Mouse (Mus musculus): ENCODE results near the gene Pafah1b3. TPM values are rescaled to one million over a fixed set of nuclear protein-coding genes. Genes with fewer than 3 reads are reported as not detected.
"Not testable (repeated sequence)": the region's sequence is repeated elsewhere in the genome, so short reads cannot be mapped to it uniquely, and the experiment has no call there.

Gene Pafah1b3
- 8.0 to 20.6 TPM (median 20.3 TPM) in 3 replicates for total RNA-seq (2017)

- peak; percentile 38 for ATAC-seq (replicated peaks; ENCODE audit: insufficient number of reproducible peaks, low FRiP score, low TSS enrichment, poor library complexity, severe bottlenecking)
These were observed at the start of gene Pafah1b3 for GRCm38 (mm10) chr7:25297454-25298325. Pafah1b3 (minus strand) TSS chr7:25297986.

DNA sequence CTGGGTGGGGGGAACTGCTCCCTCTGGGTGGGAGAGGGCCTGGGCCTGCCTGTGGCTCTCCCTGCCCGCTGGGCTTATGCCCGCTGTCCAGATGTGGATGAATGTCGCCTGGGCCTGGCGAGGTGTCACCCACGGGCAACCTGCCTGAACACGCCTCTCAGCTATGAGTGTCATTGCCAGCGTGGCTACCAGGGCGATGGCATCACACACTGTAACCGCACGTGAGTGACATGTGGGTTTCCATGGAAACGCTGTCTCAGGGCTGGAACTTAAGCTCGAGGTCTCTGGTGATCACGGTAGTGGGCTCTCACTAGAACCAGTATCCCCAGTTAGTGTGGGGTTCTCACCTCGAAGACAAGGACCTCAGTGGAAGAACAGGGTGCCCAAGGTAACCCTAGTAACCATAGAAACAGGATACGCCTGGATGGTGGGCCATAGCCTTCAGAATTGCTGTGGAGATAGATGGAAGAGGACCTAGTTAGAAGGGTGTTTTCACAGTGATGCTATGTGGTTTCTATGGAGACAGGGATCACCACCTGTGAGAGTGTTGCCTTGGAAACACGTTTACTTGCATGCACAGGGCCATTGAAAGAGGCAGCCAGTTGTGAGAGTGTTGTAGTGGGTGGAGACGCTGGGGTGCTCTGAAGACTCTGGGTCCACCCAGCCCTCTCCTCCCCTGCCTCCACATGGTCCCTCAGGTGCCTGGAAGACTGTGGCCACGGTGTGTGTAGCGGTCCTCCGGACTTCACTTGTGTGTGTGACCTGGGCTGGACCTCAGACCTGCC lies 43.4 kb upstream of the Pafah1b3 start:
- no peak for ATAC-seq (replicated peaks; ENCODE audit: insufficient number of reproducible peaks, low FRiP score, low TSS enrichment, poor library complexity, severe bottlenecking)

DNA sequence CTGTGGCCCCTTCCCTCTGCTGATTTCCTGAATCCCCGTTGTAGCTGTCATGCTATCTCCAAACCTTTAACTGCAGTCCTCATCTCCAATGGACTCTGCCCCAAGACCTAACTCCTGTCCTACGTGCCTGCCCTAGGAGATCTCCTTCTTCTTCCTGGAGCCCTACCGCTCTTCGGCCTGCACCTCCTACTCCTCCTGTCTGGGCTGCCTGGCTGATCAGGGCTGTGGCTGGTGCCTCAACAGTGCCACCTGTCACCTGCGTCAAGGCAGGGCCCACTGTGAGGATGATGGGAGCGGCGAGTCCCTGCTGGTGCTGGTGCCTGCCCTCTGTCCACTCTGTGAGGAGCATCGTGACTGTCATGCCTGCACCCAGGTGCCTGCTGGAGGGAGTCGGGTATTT lies 41.5 kb upstream of the Pafah1b3 start:
- ATAC-seq (replicated peaks; ENCODE audit: insufficient number of reproducible peaks, low FRiP score, low TSS enrichment, poor library complexity, severe bottlenecking) = 0 out of 2 replicates have a peak, but pooled peaks have one; percentile 12

GRCm38 (mm10) chr7:25334472-25334871 lies 36.7 kb upstream of the Pafah1b3 start:
- no peak for ATAC-seq (replicated peaks; ENCODE audit: insufficient number of reproducible peaks, low FRiP score, low TSS enrichment, poor library complexity, severe bottlenecking)

- peak; percentile 75 for ATAC-seq (replicated peaks; ENCODE audit: insufficient number of reproducible peaks, low FRiP score, low TSS enrichment, poor library complexity, severe bottlenecking)
These were observed 36.0 kb upstream of the Pafah1b3 start for GRCm38 (mm10) chr7:25333596-25334307.

DNA sequence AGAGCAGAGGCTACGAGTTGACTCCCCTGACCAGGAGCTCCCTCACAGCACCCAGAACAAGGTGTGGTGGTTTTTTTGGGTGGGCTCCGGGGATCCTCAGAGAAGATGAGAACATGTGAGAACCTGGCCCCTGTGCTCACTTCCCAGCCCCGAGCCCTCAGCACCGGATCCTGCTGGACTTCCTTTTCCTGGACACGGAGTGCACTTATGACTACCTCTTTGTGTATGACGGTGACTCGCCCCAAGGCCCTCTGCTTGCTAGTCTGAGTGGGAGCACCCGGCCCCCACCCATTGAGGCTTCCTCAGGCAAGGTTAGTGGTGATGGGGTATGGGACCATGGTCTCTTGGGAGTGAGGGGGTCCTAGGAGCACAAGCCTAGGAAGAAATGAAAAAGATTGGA lies 28.4 kb upstream of the Pafah1b3 start:
- ATAC-seq (replicated peaks; ENCODE audit: insufficient number of reproducible peaks, low FRiP score, low TSS enrichment, poor library complexity, severe bottlenecking) = no peak

DNA sequence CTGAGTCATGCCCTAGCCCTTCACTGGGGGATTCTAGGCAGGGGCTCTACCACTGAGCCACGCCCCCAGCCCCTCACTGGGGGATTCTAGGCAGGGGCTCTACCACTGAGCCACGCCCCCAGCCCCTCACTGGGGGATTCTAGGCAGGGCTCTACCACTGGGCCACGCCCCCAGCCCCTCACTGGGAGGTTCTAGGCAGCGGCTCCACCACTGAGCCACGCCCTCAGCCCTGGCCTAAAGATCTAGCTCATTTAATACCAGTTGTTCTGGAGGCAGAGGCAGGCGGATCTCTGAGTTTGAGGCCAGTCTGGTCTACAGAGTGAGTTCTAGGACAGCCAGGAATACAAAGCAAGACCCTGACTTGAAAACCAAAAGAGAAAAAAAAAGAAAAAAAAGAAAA lies 27.6 kb upstream of the Pafah1b3 start:
- ATAC-seq (replicated peaks; ENCODE audit: insufficient number of reproducible peaks, low FRiP score, low TSS enrichment, poor library complexity, severe bottlenecking) = not testable (repeated sequence)

- no peak for ATAC-seq (replicated peaks; ENCODE audit: insufficient number of reproducible peaks, low FRiP score, low TSS enrichment, poor library complexity, severe bottlenecking)
These were observed 25.4 kb upstream of the Pafah1b3 start for GRCm38 (mm10) chr7:25323219-25323618.

- no peak for ATAC-seq (replicated peaks; ENCODE audit: insufficient number of reproducible peaks, low FRiP score, low TSS enrichment, poor library complexity, severe bottlenecking)
These were observed 24.3 kb upstream of the Pafah1b3 start for GRCm38 (mm10) chr7:25322058-25322484.

DNA sequence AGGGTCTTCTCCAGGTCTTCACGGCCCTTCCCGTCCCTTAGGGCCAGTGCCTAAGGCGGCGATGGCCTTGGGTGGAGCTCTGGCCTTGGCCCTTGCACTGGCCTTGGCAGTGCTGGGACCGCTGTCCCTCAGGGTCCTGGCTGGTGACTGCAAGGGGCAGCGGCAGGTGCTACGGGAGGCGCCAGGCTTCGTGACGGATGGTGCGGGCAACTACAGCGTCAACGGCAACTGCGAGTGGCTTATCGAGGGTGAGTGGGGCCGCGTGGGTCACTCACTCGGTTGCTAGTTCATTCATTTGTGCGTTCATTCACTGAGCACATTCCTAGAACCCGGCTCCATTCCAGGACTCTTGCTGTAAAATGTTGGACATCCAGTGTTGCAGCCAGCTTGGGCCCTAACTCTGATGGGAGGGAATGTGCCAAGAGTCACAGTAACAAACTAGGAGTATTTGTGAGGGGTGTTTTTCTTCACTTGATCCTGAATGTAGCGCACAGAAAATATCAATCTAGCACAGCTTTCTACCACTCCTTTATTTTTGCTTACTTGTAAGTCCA lies 19.7 kb upstream of the Pafah1b3 start:
- ATAC-seq (replicated peaks; ENCODE audit: insufficient number of reproducible peaks, low FRiP score, low TSS enrichment, poor library complexity, severe bottlenecking) = no peak

DNA sequence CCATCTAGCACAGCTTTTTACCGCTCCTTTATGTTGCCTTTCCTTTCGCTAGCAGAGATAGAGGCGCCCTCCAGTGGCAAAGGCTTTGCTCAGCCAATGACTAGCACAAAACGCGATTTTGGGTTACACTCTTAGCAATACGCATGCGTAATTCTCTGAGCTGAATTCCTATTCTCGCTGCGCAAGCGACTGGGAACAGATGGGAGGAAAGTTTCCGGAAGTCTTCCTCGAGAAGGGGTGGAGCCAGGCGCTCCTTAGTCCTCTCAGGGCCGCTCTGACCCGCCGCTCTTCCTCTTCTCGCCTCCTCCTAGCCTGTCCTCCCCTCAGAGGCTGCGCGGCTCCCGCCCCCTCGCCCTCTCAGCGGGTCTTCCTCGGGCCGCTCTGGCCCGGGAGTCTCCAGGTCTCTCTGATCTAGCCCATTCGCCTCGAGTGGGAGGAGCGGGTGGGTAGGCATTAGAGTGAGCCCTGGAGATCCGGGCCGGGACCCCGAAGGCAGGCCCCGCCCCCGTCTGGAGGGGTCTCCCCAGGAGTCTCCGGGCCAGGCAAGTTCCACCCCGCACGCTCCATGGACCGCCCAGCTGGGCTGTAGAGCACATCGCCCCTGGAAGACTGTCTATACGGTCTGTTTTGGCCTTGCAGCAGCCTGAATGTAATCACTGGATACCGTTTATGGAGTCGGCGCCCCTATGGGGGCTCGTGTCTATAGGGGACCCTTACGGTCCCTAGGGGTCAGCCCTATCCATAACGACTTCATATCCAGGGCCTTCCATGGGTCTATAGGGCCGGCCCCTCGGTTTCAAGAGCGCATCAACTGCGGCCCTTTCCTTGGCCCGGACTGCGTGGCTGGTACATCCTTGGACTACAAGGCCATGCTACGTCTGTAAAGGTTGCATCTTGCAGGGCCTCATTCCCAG lies 19.0 kb upstream of the Pafah1b3 start, which contains the start of gene Megf8:
Megf8 (plus strand) TSS at position 633 of the 914 bp plus-strand sequence.
- ATAC-seq (replicated peaks; ENCODE audit: insufficient number of reproducible peaks, low FRiP score, low TSS enrichment, poor library complexity, severe bottlenecking) = peak; percentile 90

- no peak for ATAC-seq (replicated peaks; ENCODE audit: insufficient number of reproducible peaks, low FRiP score, low TSS enrichment, poor library complexity, severe bottlenecking)
These were observed 17.7 kb upstream of the Pafah1b3 start for GRCm38 (mm10) chr7:25315306-25316041.

DNA sequence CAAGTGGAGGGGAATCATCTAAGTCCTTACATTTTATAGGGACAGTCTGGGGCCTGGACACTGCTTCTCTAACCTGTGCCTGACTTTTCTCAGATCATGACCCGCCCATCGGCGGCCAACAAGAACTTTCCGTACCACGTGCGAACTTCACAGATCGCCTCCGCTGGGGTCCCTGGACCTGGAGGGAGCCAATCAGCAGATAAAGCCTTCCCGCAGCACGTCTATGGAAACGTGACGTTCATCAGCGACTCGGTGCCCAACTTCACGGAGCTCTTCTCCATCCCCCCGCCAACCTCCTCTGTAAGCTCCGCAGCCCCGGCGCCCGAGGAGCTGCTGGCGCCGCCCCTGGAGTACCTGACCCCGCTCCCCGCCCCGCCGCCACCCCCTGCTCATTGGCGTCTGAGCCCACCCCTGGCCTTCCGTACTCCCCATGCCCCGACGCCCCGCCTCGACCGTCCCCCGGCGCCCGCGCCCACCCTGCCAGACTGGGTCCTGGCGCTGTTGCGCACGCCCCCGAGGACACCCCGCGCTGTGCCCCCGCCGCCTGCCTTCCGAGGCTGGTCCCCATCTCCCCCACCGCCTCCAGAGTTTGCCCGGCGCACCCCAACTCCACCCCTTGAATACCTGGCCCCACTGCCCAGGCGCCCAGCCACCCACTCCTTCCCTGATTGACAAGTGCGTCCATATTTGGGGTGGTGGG lies 17.0 kb upstream of the Pafah1b3 start:
- ATAC-seq (replicated peaks; ENCODE audit: insufficient number of reproducible peaks, low FRiP score, low TSS enrichment, poor library complexity, severe bottlenecking) = no peak

GRCm38 (mm10) chr7:25313325-25313724 lies 15.5 kb upstream of the Pafah1b3 start:
- ATAC-seq (replicated peaks; ENCODE audit: insufficient number of reproducible peaks, low FRiP score, low TSS enrichment, poor library complexity, severe bottlenecking) = no peak

DNA sequence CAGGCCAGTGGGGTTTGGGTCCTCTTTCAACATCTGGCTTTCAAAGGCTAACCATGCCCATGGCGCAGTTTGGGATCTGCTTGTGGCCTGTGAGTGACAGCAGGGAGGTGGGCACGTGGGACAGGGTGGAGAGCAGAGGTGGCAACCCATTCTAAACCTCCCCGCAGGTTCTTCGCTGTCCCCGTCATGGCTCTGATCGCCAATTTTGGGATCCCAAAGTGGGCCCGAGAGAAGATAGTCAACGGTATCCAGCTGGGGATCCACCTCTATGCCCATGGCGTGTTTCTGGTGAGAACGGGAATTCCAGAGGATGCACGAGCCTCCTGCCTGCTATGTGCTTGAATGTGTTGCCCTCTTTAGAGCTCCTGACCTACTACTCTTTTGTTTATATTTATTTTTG lies 13.4 kb upstream of the Pafah1b3 start:
- no peak for ATAC-seq (replicated peaks; ENCODE audit: insufficient number of reproducible peaks, low FRiP score, low TSS enrichment, poor library complexity, severe bottlenecking)

GRCm38 (mm10) chr7:25309425-25309824 lies 11.6 kb upstream of the Pafah1b3 start:
- no peak for ATAC-seq (replicated peaks; ENCODE audit: insufficient number of reproducible peaks, low FRiP score, low TSS enrichment, poor library complexity, severe bottlenecking)

Data from monocyte, adult 5-6 weeks (primary cell).